Mouse (Mus musculus) kidney, postnatal 4 days (tissue): ENCODE measurements around the gene AL607142.1.

Source experiments
- DNase-seq, 2 experiments: peaks; one replicate each; pipeline ENCODE4 v3.0.0; 2021; ENCODE audit warnings: mixed read lengths in 2 of 2

Gene AL607142.1

GRCm38 (mm10) chr4:120064696-120065095, at the start of gene AL607142.1:
AL607142.1 (plus strand) TSS chr4:120064996.
- DNase-seq = no peak

DNA sequence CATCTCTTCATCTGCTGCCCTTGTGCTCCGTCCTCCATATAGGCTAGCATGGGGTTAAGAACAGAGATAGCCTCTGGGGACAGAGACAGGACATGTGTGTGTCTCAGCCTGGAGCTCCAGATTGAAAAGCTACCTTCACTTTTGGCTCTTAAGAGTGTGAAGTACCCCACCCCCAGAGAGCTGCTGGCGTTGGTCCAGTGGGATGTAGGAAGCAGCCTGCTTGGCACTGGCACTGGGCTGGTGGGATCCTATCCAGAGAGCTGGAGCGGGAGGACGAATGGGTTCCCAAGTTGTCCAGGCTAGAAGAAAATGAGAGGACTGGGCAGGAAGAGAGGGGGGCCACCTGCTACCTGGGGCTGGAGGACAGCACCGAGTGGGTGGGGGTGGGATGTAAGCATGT, 46.4 kb upstream of the AL607142.1 start:
- peak; percentile 22 to 31 for DNase-seq

DNA sequence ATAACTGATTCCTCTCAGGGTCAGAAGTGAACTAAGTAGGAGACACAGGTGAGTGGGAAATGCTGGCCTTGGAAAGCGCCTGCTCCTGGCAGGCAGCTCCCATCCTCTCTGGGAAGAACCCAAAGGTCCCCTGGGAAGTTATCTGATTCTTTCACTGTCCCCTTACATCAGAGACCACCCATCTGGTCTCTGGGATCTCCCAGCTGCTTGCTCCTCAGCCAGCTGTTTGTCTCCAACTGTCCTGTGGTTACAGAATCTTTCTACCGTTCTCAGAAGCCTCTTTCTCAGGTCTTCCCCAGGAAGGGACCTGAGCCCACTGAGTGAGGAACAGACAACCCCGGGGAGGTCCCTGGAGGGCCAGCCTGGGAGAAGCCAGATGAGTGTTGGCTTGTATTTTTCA, 42.4 kb upstream of the AL607142.1 start:
- no peak for DNase-seq

- no peak for DNase-seq
Observed at GRCm38 (mm10) chr4:120023221-120023840, 41.5 kb upstream of the AL607142.1 start.

GRCm38 (mm10) chr4:120024071-120024470, 40.7 kb upstream of the AL607142.1 start:
- DNase-seq = peak; percentile 34 to 50

GRCm38 (mm10) chr4:120027671-120028070, 37.1 kb upstream of the AL607142.1 start:
- DNase-seq = no peak

DNA sequence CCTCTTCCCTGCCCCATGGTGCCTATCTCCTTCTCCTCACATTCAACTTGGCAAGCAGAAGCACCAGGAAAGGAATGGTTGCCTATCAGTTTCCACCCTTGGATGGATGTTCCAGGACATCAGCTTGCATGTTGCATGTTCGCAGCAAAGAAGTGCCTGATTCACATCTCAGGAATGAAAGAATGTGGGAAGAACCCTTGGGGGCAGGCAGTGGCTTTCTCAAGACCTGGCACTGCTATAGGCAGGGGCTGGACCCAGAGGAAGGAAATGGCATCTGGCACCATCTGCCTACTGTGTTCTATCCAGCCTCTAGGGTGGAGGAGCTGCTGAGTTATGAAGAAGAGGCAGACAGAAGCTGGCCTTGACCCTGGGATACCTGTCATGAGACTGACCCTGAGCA, 34.9 kb upstream of the AL607142.1 start:
- DNase-seq = no peak

DNA sequence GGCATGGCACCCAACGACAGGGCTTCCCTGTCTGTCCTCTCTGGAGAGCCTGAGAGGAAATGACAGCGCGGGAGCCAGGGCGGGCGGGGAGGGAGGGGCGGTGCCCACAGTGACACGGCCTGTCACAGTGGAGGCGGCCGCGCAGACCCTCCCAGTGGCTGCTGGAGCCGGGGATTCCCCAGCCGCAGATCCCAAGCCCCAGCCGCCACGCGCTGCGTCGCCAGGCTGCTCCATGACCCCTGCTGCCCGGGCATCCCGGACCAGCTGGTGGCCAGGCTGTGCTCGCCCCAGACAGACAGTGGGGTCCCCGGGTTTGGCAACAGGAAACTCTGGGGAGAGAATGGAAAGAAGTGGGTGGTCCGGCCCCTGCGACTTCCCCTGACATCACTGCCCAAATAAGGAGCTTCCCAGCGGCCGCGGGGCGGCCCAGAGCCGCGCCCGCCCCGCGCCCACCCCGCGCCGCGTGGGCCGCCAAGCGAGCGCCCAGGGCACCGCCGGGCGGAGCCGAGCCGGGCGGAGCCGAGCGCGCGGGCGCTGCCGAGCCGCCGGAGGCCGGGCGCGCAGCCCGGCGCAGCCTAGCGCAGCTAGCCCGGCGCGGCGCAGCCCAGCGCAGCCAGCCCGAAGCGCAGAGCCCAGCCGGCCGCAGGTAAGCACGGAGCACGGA, 32.3 kb upstream of the AL607142.1 start:
- DNase-seq = peak; percentile 55 to 70

DNA sequence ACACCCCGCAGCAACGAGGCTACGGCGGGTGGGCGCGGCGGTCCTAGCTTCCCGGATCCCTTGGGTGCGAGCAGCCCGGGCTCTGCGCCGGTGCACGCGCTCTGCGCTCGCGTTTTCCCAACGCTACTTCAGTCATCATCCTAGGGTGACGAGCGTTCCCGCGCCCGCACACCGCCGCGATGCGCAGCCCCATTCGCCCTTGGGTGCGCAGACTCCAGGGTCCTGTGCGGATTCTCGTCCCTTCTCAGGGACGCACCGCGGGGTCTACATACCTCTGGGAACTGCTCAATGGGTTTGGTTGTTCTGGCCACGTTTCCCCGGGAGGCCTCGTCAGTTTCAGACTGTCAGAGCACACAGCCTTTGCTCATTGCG, 31.8 kb upstream of the AL607142.1 start:
- no peak for DNase-seq

- no peak for DNase-seq
Observed at GRCm38 (mm10) chr4:120036294-120036693, 28.5 kb upstream of the AL607142.1 start.

DNA sequence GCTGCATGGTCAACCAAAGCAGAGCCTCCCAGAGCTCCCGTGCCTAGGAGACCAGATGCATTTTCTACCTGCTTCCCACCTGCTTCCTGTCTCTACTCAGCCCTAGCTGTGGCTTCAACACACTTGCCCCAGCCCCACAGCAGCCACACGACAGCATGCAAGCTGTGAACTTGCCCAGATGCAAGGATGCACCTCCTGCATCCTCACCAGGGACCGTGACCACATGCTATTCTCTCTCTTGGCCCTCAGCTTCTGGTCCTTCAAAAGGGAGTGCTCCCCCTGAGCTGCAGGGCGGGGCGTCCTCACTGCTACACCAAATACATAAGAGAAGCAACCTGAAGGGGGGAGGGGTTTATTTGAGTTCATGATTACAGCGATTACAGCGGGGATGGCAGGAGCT, 27.8 kb upstream of the AL607142.1 start:
- DNase-seq = no peak

DNA sequence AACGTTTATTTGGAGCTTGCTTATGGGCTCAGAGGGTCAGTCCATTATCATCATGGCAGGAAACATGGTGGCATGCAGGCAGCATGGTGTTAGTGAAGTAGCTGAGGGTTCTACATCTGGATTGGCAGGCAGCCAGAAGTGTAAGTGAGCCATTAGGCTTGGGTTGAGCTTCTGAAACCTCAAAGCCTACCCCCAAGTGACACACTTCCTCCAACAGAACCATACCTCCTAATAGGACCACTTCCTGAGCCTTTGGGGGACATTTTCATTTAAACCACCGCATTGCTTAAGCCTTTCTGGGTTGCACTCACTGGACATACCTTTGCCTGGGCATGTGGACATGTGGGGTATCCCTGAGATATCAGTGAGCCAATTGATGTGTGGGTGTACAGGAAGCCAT, 23.3 kb upstream of the AL607142.1 start:
- DNase-seq = no peak

- no peak for DNase-seq
Observed at GRCm38 (mm10) chr4:120042480-120042879, 22.3 kb upstream of the AL607142.1 start.

DNA sequence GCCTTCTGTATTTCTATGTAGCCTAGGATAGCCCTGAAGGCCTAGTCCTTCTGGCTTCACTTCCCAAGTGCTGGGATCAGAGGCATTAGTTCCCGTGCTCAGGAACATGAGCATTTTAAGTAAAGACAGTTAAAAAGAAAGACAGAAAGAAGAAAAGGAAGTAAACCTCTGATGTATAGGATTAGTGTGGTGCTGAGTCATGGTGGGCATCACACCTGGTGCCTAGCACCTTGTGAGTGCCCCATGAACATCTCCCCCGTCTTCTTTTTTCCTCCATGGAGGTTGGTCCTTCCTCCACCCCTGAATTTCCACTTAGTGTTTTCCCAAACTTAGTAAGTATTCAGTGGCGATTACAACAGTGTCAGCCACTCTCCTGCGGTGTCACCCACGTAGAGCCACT, 20.2 kb upstream of the AL607142.1 start:
- no peak for DNase-seq

DNA sequence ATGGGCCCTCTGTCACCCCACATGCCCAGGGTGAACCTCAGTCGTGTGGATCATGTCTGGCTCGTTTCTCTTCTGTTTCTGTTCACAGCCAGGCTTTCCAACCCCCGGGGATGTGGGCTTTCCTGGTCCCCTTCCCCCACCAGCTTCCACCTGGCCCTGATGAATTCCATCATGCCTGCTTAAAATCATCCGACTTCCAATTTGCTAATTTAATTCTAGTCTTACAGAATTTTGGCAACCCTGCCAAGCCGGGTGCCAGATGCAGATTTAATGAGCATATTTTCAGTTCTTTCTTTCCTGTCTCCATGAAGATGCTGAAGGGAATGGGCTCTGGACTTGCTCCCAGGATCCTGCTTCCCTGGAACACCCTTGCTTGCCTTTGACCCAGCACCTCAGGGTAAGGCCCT, 19.7 kb upstream of the AL607142.1 start:
- no peak for DNase-seq

DNA sequence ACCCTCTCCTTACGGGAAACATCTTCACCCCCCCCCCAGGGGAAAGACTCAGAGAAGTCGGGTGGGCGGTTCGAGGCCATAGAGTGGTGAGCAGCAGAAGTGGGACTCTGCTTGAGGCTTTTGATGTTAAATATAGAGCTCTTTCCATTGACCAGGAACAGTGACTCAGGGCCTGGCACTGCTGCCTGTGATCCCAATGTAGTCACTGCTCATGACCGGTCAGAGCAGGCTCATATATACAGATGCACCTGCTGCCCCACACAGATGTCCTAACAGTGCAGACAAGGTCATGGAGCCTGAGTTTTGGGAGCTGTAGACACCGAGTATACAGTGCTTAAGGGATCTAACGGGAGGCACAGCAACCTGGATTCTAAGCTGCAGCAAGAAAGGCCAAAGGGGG, 18.9 kb upstream of the AL607142.1 start:
- no peak for DNase-seq

GRCm38 (mm10) chr4:120047060-120047459, 17.7 kb upstream of the AL607142.1 start:
- DNase-seq = no peak

GRCm38 (mm10) chr4:120048274-120048673, 16.5 kb upstream of the AL607142.1 start:
- DNase-seq = no peak

- no peak for DNase-seq
Observed at GRCm38 (mm10) chr4:120049857-120050256, 14.9 kb upstream of the AL607142.1 start.

DNA sequence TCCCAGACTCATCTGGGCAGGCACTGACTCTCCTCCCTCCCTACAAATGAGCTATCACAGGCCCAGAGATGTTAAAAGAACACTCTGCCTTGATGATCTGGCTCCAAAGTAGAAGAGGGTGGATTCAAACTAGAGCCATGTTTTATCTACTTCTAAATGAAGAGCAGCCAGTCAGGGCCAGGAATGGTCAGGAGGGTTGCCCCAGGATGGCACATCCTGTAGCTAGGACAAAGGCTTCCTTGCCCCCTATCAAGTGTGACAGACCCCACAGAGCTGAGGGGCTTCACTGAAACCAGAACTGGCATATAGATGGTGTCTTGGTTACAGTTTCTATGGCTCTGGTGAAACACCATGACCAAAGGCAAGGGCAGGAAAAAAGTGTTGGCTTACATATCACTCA, 12.3 kb upstream of the AL607142.1 start:
- DNase-seq = no peak

GRCm38 (mm10) chr4:120053026-120054005, 11.5 kb upstream of the AL607142.1 start:
- DNase-seq = no peak

DNA sequence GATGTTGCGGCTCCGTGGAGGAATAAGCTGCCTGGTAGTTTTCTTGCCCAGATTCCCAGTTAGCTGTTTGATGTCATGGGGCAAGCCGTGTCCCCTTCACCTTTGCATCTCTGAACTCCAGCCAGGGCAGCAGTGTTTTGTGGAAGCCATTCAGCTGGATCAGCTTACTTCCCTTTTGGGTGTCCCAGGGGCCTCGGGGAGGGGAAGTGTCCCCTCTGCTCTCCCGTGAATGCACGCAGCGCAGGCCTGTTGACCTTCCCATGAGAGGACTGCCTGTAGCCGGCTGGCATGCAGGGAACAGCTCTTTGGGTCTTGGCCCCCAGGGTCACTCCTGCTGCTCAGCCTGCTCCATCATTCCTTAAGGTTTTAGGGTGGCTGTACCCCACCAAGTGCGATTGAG, 10.7 kb upstream of the AL607142.1 start:
- peak in 1 of 2 experiments; percentile 10 for DNase-seq

DNA sequence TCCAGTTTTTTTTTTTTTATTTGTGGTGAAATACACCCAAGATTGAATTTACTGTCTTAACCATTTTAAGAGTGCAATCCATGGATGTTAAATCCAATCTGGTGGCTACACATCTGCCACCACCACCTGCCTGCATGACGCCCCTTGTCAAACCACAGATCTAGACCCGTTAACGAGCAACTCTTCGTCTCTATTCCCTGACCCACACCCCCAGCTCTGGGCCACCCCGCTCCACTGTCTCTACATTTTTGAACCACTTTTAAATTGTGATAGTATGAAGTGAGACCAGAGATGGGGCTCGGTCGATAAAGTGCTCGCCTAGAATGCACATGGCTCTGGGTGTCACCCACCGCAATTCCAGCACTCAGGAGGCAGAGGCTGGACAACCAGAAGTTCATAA, 8.3 kb upstream of the AL607142.1 start:
- DNase-seq = no peak

GRCm38 (mm10) chr4:120057529-120057928, 7.3 kb upstream of the AL607142.1 start:
- DNase-seq = no peak
